Mouse (Mus musculus) C2C12 (cell line): ENCODE measurements around the gene Lgi1. TPM values are rescaled to one million over a fixed set of nuclear protein-coding genes. Genes with fewer than 3 reads are reported as not detected.
A peak's percentile ranks its signal among the peaks of the same experiment; 100 is the strongest.

ENCODE experiments used
- H3K27me3 ChIP-seq: one replicate; pipeline ENCODE4 v1.6.1; 2011; ENCODE audit not compliant: control insufficient read depth, insufficient read depth, insufficient read length
- H3K36me3 ChIP-seq: one replicate; pipeline ENCODE4 v1.6.1; 2011; ENCODE audit not compliant: control insufficient read depth, insufficient read depth
- H3K4me3 ChIP-seq: one replicate; pipeline ENCODE4 v1.5.1; 2011; ENCODE audit warnings: mild to moderate bottlenecking, control low read depth; ENCODE audit not compliant: poor library complexity, insufficient read depth, severe bottlenecking
- H3K79me2 ChIP-seq: one replicate; pipeline ENCODE4 v1.6.1; 2011; ENCODE audit not compliant: control insufficient read depth, insufficient read depth
- H3K79me3 ChIP-seq: one replicate; pipeline ENCODE4 v1.6.1; 2011; ENCODE audit warnings: low read depth, control low read depth
- H3ac ChIP-seq: one replicate; pipeline ENCODE3; 2011; ENCODE audit warnings: low read depth; ENCODE audit not compliant: control insufficient read depth, insufficient read length
- CEBPB ChIP-seq: IDR thresholded peaks from one replicate; pipeline ENCODE4 v1.6.1; 2011; ENCODE audit warnings: low read depth, mild to moderate bottlenecking, control low read depth, moderate library complexity
- CTCF ChIP-seq: IDR thresholded peaks from one replicate; pipeline ENCODE4 v1.5.1; 2011; ENCODE audit not compliant: control insufficient read depth, insufficient read depth, insufficient read length
- FOSL1 ChIP-seq: IDR thresholded peaks from one replicate; pipeline ENCODE4 v1.8.0; 2011; ENCODE audit warnings: mild to moderate bottlenecking, low read length; ENCODE audit not compliant: poor library complexity, insufficient read depth, severe bottlenecking
- MAX ChIP-seq: IDR thresholded peaks from one replicate; pipeline ENCODE4 v1.6.1; 2011; ENCODE audit warnings: mild to moderate bottlenecking, control low read depth
- MYOD1 ChIP-seq: IDR thresholded peaks from one replicate; pipeline ENCODE4 v1.6.1; 2011; ENCODE audit warnings: low read depth; ENCODE audit not compliant: control insufficient read depth, insufficient read length
- MYOG ChIP-seq: IDR thresholded peaks from one replicate; pipeline ENCODE4 v1.6.1; 2011; ENCODE audit not compliant: control insufficient read depth, insufficient read length; ENCODE audit errors: extremely low read depth
- USF1 ChIP-seq: IDR thresholded peaks from one replicate; pipeline ENCODE4 v1.6.1; 2011; ENCODE audit warnings: low read depth, mild to moderate bottlenecking, control low read depth, moderate library complexity
- polyA plus RNA-seq: library from polyadenylated mRNA; unstranded; fragments of >200 nt; fragmentation: generic; extraction: Trizol; gene quantifications from one replicate; pipeline ENCODE4 v1.2.1, GENCODE M21; 2012; ENCODE audit warnings: missing spikeins

Gene Lgi1
- polyA plus RNA-seq, 1 experiment: not detected

DNA sequence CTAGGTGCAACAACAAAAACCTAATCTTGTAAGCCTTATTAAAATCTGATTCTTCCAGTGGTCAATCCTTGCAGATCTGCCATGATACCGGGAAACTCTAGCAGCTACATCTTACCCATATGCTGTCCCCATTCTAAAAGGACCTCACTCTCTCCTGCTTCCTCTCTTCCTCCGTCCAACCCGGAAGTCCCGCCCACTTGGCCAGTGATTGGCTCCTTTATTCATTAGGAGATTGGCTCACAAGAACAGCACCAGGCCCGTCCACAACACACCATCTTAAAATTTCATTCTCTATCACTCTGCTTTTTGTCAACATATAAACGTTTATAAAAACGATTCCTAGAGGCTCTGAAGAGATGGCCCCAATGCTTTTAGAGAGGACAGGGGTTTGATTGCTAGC is 61.5 kb downstream of the Lgi1 start:
- Histone ChIP-seq H3ac (no peak overlapping the region), H3K79me2 (no peaks in the 10 kb centered on the region), H3K79me3 (no peaks in the 10 kb centered on the region), H3K4me3 (no peak overlapping the region), H3K27me3 (no peaks in the 10 kb centered on the region), H3K36me3 (no peaks in the 10 kb centered on the region)
- TF ChIP-seq MYOG (no peak), USF1 (no peak), CTCF (no peak), CEBPB (no peak), MYOD1 (no peak), FOSL1 (no peak), MAX (no peak)

DNA sequence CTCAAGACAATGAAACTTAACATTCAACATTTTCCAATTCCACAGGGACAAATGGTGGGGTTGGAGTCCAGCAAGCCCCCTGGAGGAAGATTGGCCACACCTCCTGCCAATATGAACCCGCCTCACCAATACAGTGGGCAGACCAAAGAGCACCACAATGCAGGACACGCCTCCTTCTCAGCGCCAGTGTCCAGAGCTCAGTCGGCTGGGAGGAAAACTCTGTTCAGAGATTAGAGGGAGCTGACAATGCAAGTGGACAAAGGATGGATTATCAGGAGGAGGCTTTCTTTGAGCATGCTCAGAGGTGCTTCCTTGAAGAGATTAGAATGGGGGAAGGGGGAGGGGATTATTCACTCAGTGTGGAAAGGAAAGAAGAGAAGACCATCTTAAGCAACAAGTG is 62.7 kb downstream of the Lgi1 start:
- Histone ChIP-seq H3K79me3 (no peaks in the 10 kb centered on the region), H3ac (no peak overlapping the region), H3K36me3 (no peaks in the 10 kb centered on the region), H3K4me3 (no peak overlapping the region), H3K79me2 (no peaks in the 10 kb centered on the region), H3K27me3 (no peaks in the 10 kb centered on the region)
- no peak for TF ChIP-seq CTCF
- no peak for TF ChIP-seq MYOD1
- no peak for TF ChIP-seq MYOG
- TF ChIP-seq CEBPB: no peak
- TF ChIP-seq USF1: no peak
- no peak for TF ChIP-seq MAX

GRCm38 (mm10) chr19:38328010-38328409 is 63.7 kb downstream of the Lgi1 start:
- TF ChIP-seq CEBPB (no peak), USF1 (peak; percentile 46)
- Histone ChIP-seq H3K36me3 (no peaks in the 10 kb centered on the region), H3K79me3 (no peaks in the 10 kb centered on the region), H3K79me2 (no peaks in the 10 kb centered on the region), H3K27me3 (no peaks in the 10 kb centered on the region), H3ac (no peak overlapping the region), H3K4me3 (no peak overlapping the region)

GRCm38 (mm10) chr19:38329257-38329656 is 64.9 kb downstream of the Lgi1 start:
- H3K27me3 ChIP-seq: no peaks in the 10 kb centered on the region
- H3K4me3 ChIP-seq: no peak overlapping the region
- no peaks in the 10 kb centered on the region for H3K36me3 ChIP-seq
- no peak overlapping the region for H3ac ChIP-seq
- no peak for TF ChIP-seq MAX
- TF ChIP-seq MYOD1: no peak
- TF ChIP-seq USF1: no peak
- TF ChIP-seq CEBPB: no peak
- no peak for TF ChIP-seq CTCF
- TF ChIP-seq FOSL1: no peak
- no peak for TF ChIP-seq MYOG
- H3K79me2 ChIP-seq: no peaks in the 10 kb centered on the region
- no peaks in the 10 kb centered on the region for H3K79me3 ChIP-seq

- Histone ChIP-seq H3K27me3 (no peaks in the 10 kb centered on the region), H3K79me3 (no peaks in the 10 kb centered on the region), H3K36me3 (no peaks in the 10 kb centered on the region), H3K4me3 (no peak overlapping the region), H3K79me2 (no peaks in the 10 kb centered on the region), H3ac (no peak overlapping the region)
- TF ChIP-seq CTCF: no peak
- no peak for TF ChIP-seq MYOG
- no peak for TF ChIP-seq USF1
- TF ChIP-seq CEBPB: no peak
- TF ChIP-seq MYOD1: no peak
- no peak for TF ChIP-seq FOSL1
- no peak for TF ChIP-seq MAX
These were observed 66.7 kb downstream of the Lgi1 start for GRCm38 (mm10) chr19:38331072-38331471.

DNA sequence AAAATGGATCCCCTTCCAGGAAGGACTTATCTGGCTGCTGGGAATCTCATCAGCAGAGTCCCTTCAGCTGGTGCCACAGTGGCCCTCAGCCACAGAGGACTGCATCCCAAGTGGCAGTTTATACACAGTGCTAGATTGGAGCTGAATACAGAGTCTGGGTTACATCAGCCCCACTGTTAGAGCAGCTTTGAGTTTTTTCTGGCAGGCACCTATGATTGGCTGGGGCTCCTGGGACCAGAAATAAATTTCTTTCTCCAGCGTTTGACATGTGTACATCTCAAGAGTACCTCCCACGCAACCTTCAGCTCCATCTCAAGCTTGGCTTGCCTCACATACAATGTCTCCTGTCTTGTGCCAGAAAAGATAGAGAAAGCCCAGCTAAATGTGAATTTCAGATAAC is 67.9 kb downstream of the Lgi1 start:
- Histone ChIP-seq H3ac (no peak overlapping the region), H3K36me3 (no peaks in the 10 kb centered on the region), H3K79me3 (no peaks in the 10 kb centered on the region), H3K27me3 (no peaks in the 10 kb centered on the region), H3K4me3 (no peak overlapping the region), H3K79me2 (no peaks in the 10 kb centered on the region)
- TF ChIP-seq FOSL1 (no peak), MYOD1 (no peak), CEBPB (no peak), MYOG (no peak), MAX (no peak), USF1 (no peak), CTCF (no peak)
